Mouse (Mus musculus) induced T-regulatory cell, adult 2 months (primary cell): Measurements from ENCODE around the gene Gbp9.
"Not testable (repeated sequence)": the region's sequence is repeated elsewhere in the genome, so short reads cannot be mapped to it uniquely, and the experiment has no call there.

ENCODE experiments used
- DNase-seq: peaks from one replicate; pipeline ENCODE4 v3.0.0-alpha.2; 2012; ENCODE audit warnings: low read depth

The Gbp9 gene

DNA sequence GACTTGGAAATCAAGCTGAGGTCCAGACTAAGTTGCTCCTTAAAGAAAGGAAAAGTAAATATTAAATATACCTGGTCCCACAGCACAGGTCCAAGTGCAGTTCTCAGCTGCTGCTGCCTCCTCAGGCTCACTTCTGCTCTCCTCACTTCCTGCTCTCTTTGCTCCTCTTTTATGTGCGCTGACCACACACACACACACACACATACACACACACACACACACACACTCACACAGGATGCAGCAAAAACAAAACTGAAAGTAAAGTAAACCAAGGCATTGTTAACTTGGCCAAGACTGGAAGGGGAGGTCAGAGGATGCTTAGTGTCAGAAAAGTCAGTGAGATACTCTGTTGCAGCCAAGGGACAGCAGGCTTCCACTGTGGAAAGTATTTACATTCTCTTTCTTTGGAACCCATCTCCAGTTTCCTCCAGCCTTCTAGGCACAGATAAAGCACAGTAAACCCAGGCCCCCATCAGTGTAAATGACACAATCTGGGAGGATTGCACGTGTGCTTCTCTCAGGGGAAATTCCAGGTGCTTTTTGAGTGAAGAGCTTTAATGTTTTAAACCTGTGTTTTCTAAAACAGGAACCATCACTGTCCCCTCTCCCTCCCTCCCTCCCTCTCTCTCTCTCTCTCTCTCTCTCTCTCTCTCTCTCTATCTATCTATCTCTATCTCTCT, at the start of gene Gbp9, which contains the start of the genes Gbp8 and Gbp4:
TSS of gene Gbp9 (minus strand) at position 131 of the 680 bp plus-strand sequence.
TSS of gene Gbp8 (minus strand) at position 132 of the 680 bp plus-strand sequence.
TSS of gene Gbp4 (minus strand) at position 178 of the 680 bp plus-strand sequence.
- DNase-seq = peak; percentile 91

DNA sequence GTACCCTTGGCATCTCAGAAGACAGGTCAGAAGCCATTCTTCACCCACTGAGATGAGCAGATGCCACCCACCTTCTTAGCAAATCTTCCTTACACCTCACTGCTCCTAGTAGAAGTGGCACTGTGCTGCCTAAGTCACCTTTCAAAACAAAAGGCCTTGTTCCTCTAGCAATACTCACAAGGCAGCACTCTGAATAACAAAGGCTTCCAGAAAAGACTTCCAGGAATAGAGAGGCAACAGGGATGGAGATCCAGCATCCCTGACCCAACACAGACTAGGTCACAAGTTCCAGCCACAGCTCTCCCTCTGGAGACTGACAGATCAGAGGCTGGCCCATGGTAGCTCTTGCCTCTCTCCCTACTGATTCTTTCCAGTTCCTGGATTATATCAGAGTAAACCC, 42.1 kb upstream of the Gbp9 start:
- no peak for DNase-seq

DNA sequence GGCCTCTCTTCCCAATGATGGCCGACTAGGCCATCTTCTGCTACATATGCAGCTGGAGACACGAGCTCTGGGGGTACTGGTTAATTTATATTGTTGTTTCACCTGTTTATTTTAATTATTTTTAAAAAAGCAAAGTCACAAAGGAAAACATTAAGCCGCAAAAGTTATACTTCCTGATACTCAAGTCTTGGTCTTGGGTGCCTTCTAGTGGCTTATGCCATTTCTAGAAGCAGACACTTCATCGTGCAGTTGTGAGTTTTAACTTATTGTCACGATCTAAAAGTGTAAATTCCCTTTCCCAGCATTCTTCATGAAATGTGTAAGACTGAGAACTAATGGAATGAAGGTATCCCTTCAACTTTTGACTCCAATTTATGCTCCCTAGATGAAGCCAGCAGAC, 17.2 kb upstream of the Gbp9 start:
- peak; percentile 47 for DNase-seq

DNA sequence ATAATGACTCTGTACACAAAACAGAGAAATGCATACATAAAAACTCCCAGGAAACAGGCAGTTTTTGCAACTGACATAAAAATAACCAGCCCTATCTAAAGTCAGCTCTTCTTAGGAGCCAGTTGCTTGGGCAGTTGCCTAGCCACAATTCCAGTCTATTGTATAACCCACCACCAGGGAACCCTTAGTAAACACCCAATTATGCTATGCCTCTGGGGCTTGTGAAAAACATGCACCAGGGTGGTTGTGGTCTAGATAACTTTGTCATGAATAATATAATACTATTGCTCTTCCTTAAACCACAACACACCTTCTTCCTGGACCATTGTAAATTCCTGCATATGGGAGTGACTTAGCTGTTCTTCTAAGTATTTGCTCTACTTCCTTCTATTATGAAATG, 14.7 kb upstream of the Gbp9 start:
- DNase-seq = no peak

DNA sequence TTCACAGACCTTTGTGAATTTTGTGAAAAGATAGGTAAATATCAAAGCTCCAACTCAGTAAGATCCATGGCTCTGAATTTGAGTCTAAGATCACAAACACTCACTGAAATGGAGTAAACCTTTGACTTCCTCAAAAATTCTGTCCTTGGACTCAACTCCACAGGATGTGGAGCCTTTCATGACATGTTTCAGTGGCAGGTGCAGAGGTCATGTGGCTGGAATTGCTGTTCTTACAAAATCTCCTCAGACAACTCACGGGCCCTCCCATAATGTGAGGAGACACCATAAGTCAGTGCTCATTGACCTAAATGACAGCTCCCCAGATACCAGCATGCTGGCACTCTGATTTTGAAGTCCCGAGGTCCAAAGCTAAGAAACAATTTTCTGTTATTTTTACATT, 8.7 kb upstream of the Gbp9 start:
- not testable (repeated sequence) for DNase-seq

DNA sequence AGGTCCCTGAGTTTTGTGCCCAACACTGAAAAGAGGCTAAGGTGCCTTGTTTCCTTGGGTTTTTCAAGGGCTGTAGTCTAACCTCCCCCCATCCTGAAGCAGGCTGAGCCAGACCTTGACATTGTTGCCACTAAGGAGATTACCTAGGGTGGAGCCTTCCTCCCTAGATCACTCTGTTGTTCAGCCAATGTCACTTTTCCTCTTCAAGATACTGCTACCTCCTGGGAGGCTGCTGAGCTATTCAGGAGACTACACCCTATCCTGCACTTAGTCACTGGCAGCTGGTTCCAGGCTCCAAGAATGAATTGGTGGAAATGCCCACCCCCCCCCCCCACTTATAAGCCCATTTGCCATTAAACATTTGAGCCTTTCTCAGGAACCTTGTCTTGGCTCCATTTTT, 7.1 kb upstream of the Gbp9 start:
- no peak for DNase-seq

DNA sequence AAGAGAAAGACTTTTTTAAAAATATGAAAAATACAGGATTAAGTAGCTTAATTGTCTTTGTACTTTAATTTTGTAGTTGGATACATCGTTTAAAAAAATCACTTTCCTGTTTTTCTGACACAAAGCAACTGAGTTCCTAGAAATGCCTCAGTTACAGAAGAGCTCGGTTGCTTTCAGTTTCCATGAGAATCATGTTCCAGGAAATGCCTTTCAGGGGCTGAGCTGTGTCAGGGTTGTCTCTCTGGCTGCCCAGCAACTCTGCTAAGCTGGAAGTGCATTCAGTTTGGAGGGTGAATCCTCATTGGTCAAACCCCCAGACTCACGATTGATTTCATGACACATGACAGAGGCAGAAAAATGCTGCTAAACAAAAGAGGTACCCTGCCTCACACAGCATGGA, 6.4 kb upstream of the Gbp9 start:
- DNase-seq = peak; percentile 84

DNA sequence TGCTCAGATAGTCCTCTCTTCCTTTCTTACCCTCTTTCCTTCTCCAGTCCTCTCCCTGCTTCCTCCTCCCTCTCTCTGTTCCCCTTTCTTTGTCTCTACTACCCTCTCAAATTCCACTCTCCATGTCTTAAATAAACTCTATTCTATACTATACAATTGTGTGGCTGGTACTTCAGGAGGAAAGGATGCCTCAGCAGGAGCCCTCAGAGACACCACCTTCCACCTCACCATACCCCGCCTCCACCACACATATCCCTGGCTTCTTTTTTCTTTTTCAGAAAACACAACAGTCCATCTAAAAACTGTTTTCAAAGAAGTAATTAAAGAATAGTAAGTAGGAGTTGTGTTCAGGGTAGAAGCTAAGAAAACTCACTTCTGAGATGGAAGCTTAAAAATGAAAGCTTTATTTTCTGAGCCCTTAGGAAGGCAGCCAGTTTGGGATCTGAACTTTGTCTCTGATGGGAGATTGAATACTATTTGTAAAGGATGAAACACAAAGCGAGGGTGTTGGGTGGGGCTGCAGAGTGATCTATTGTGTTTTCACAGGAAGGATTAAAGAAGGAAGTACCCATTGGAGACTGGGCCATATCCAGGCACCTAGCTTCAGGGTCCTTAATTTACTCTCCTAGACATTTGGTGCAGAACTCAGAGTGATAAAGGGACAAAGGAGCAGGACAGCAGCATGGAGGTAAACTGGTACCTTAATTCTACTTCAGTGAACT, 911 bp upstream of the Gbp9 start:
- DNase-seq = peak; percentile 66

DNA sequence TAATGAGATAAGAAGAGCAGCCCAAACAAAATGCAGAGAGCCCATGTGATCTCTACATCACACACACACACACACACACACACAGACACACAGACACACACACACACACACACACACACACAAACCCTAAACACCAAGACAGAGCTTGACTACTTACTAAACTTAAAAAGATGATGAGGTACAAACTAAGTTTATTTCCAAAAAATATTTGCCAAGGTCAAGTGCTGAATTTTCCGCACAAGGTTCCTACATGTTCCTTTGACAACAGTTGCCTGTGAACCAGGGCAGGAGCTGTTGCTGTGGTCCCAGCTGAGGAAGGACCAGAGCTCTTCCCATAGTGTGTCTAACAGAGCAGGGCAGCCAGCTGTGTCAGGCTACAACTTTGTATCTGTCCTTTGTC, 433 bp downstream of the Gbp9 start:
- peak; percentile 51 for DNase-seq

DNA sequence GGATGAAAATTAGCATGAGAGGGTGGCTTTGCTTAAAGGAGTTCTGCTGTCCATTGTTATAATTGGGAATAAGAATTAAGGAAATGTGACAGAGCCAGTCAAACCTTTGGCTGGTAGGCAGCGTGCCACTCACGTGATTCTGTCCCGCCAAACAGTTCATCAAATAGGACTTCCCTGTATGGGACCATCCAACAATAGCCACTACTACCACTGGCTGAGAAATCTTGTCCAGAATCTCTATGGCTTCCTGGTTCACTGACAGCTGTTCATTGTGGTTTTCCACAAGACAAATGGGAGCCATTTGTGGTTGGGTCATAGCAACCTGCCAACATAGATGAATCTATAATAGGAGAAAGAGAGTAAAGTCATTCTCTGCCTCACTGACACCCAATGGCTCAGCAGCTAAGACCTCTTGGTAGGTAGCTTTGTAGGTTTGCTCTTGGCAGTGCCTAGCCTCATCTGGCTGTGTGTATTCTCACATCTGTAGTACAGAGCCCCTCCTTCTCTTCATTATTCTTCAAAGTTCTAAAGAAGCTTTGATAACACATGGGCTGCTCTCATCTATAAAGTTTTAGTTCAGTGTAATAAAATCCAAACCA, 2.5 kb downstream of the Gbp9 start:
- not testable (repeated sequence) for DNase-seq

DNA sequence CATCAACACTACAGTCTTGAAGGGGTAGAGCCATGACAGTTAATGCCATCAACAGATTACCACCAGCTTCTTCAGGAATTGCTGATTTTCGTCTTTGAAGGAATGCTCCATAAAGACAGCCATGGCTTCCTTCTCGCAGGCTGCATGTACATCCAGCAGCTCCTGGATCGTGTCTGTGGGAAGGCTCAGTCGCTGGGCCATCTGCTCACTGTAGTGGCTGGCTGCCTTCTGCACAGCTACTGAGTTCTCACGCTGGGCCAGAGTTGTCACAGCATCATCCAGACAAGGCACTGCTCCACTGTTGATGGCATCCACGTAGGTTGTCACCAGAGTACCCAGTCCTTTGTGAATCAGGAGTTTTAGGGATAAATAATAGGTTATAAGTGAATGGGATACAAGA, 17.6 kb downstream of the Gbp9 start:
- DNase-seq = not testable (repeated sequence)

DNA sequence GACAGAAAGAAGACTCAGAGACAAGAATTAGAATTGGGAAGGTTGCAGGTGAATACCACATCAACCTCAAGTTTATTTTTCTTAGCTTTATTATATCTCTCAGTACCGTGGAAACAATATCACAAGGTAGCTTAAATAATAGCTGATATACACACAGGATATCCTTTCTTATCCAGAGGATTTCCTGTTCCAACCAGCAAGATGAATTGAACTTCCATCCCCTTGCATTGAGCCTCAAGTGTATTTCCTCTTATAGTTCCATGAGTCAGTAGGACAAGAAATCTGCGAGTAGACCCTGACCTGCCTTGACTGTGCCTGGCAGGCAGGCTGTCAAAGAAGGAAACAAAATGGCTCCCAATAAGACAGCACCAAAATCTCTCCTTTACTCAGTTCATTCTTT, 23.6 kb downstream of the Gbp9 start:
- peak; percentile 42 for DNase-seq

DNA sequence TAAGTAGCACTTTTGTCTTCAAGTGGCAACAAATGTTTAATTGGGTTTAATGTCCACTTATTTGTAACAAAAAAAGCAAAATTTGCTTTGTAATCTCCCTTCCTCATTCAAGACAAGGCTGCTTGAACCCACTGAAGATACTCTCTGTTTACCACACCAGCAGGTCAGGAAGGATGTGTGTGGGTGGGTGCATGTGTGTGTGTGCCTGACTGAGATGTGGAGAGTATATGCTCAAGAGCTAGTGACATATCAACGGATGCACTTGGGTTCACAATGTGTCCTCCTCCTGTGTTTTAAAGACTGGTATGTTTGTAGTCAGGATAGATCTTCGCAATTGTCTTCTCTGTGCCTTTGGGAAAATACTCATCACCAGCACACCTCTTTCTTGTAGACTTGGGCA, 24.6 kb downstream of the Gbp9 start:
- DNase-seq = peak; percentile 79

DNA sequence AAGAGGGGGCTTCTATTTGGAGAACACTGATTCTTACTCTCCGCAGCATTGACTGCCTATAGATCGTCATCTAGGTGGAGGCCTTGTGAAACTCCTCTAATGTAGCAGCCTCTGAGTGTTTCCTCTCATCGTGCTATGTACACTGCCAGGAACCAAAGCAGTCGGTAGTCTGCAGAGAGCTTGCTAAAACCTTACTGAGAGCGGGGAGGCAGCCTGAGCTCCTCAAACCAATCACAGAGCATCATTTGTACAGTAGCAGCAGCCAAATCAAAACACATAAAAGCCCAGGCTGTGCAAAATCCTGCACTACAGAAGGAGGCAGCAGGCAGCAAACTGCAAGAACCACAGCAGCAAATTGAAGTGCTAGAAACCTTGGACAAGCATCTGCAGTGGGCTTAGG, 25.7 kb downstream of the Gbp9 start:
- DNase-seq = peak; percentile 52

DNA sequence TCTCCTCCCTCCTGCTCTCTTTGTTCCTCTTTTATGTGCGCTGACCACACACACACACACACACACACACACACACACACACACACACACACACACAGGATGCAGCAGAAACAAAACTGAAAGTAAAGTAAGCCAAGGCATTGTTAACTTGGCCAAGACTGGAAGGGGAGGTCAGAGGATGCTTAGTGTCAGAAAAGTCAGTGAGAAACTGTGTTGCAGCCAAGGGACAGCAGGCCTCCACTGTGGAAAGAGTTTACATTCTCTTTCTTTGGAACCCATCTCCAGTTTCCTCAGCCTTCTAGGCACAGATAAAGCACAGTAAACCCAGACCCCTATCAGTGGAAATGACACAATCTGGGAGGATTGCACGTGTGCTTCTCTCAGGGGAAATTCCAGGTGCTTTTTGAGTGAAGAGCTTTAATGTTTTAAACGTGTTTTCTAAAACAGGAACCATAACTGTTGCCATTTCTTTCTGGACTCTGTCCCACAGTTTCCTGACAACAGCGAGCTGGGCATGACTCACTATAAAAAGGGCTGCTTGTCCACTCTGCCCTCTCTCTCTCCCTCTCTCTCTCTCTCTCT, 29.0 kb downstream of the Gbp9 start:
- DNase-seq = peak; percentile 84

DNA sequence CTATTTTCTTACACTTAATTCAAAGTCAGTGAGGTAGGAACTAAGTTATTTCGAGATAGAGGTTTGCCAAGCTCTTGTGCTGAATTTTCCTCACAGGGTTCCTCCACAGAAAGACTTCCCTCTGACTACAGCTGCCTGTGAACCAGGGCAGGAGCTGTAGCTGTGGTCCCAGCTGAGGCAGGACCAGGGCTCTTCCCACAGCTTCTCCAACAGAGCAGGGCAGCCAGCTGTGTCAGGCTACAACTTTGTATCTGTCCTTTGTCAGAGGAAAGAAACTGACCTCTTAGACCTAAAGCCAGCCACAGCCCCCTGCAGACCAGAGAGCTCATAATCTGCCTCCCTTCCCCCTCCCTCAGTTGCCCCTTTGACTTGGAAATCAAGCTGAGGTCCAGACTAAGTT, 29.6 kb downstream of the Gbp9 start:
- DNase-seq = peak; percentile 39

DNA sequence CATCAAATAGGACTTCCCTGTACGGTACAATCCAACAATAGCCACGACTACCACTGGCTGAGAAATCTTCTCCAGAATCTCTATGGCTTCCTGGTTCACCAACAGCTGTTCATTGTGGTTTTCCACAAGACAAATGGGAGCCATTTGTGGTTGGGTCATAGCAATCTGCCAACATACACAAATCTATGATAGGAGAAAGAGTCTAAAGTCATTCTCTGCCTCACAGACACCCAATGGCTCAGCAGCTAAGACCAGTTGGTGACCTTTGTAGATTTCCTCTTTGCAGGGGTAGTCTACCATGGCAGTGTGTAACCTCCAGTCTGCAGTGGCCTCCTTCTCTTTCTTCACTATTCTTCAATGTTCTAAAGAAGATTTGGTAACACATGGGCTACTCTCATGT, 33.6 kb downstream of the Gbp9 start:
- DNase-seq = not testable (repeated sequence)

DNA sequence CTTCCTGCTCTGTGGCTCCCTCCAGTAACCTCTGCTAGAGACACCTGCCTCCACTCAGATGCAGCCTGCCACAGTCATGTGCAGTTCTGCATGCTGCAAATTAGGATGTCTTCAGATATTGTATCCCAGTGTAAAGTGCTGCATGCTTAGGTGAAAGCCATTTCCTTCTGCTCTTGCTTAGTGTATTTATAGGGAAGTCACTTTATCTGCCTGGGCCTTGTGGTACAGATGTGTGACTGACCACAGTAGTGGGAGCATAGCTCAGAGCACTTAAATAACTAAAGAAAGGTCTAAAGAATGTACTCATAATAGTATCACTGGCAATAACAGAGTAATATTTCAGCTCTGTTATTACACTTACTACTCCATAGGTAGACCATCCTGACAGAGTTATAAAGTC, 57.4 kb downstream of the Gbp9 start:
- no peak for DNase-seq

DNA sequence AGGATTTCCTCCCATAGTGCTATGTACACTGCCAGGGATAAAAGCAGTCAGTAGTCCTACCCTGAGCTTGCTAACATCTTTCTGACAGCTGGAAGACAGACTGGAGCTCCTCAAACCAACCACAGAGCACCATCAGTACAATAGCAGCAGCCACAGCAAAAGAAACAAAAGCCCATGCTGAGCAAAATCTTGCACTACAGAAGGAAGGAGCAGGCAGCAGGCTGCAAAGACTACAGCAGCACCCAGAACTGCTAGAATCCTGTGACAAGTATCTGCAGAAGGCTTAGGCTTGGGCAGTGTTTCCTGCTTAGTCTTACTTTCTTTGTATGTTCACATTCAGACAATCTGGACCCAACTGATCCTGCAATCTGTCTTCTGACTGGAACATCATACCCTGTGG, 71.0 kb downstream of the Gbp9 start:
- not testable (repeated sequence) for DNase-seq

DNA sequence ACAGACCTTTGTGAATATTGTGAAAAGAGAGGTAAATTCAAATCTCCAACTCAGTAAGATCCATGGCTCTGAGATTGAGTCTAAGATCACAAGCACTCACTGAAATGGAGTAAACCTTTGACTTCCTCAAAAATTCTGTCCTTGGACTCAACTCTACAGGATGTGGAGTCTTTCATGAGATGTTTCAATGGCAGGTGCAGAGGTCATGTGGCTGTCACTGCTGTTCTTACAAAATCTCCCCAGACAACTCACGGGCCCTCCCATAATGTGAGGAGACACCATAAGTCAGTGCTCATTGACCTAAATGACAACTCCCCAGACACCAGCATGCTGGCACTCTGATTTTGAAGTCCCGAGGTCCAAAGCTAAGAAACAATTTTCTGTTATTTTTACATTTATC, 74.9 kb downstream of the Gbp9 start:
- not testable (repeated sequence) for DNase-seq

DNA sequence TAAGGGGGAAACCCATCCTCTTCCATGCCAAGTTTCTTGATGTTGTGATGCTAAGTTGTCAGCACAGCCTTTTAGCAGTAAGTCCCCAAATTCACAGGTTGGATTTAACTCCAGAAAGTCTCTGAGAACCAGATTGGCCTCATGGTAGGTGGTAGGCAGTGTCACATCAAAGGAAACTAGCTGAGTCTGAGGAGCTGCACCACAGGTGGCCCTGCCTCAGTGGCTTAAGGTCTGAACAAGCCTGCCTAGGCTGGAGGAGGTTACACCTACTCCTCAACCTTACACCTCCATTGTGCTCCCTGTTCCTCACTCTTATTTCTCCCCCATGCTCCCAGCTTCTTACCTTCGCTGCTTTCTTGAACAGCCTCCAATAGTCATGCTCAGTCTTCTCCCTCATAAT, 76.0 kb downstream of the Gbp9 start:
- DNase-seq = peak; percentile 39

DNA sequence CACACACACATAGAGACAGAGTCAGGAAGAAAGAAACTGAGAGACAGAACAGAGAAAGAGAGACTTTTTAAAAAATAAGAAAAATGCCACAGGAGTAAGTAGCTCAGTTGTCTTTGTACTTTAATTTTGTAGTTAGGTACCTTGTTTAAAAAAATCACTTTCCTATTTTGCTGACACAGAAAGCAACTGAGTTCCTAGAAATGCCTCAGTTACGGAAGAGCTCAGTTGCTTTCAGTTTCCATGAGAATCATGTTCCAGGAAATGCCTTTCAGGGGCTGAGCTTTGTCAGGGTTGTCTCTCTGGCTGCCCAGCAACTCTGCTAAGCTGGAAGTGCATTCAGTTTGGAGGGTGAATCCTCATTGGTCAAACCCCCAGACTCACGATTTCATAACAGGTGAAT, 76.9 kb downstream of the Gbp9 start:
- peak; percentile 83 for DNase-seq

DNA sequence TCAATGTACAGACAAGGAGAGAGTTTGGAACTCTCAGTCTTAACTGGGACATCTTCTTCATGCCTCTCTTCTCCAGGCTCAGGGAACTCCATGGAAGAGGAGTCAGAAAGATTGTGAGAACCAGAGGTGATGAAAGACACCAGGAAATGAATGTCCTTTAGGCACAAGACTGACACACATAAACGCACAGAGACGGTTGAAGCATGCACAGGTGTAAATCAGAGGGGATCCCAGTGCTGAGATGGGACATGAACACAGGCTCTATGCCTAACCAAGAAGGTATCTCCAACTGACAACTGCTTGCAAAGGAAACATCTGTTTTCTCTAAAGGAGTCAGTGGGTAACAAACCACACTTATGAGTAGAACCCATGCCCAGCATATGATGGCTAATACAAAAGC, 79.1 kb downstream of the Gbp9 start:
- no peak for DNase-seq
